Mouse (Mus musculus) heart, postnatal 0 days (tissue): ENCODE measurements around the gene Slc22a5. TPM values are rescaled to one million over a fixed set of nuclear protein-coding genes. Genes with fewer than 3 reads are reported as not detected.

Experiments used
- ATAC-seq: fragments of 200-750 bp; cut with Nextera tagmentation; 2 replicates; pipeline ENCODE4 v1.8.0; 2017; ENCODE audit warnings: low read depth, moderate number of reproducible peaks, moderate library complexity; ENCODE audit not compliant: insufficient read depth
- DNase-seq: peaks from one replicate; pipeline ENCODE4 v3.0.0-alpha.2; 2016; ENCODE audit warnings: low spot score
- H3K27ac ChIP-seq: fragments of 300-500 bp; sonication (generic); 2 replicates; pipeline ENCODE4 v1.5.1; 2014; ENCODE audit warnings: low read depth, mild to moderate bottlenecking
- H3K27me3 ChIP-seq: fragments of 300-500 bp; sonication (generic); 2 replicates; pipeline ENCODE4 v1.6.1; 2014; ENCODE audit warnings: low read length, mixed read lengths; ENCODE audit not compliant: control insufficient read depth, insufficient read depth
- H3K36me3 ChIP-seq: fragments of 300-500 bp; sonication (generic); replicated peaks from 2 replicates; pipeline ENCODE4 v1.6.1; 2014; ENCODE audit warnings: low read length, mixed read lengths; ENCODE audit not compliant: control insufficient read depth, insufficient read depth
- H3K4me1 ChIP-seq: fragments of 300-500 bp; sonication (generic); 2 replicates; pipeline ENCODE4 v1.6.1; 2014; ENCODE audit warnings: antibody characterized with exemption; ENCODE audit not compliant: control insufficient read depth, insufficient read depth
- H3K4me2 ChIP-seq: fragments of 300-500 bp; sonication (generic); 2 replicates; pipeline ENCODE4 v1.6.1; 2014; ENCODE audit warnings: low read depth, mild to moderate bottlenecking, low read length, moderate library complexity
- H3K4me3 ChIP-seq: fragments of 300-500 bp; sonication (generic); 2 replicates; pipeline ENCODE4 v1.5.1; 2014; ENCODE audit warnings: low read depth, low read length
- H3K9ac ChIP-seq: fragments of 300-500 bp; sonication (generic); replicated peaks from 2 replicates; pipeline ENCODE4 v1.6.1; 2014; ENCODE audit warnings: low read depth, low read length, mixed read lengths
- H3K9me3 ChIP-seq: fragments of 300-500 bp; sonication (generic); replicated peaks from 2 replicates; pipeline ENCODE4 v1.6.1; 2016; ENCODE audit warnings: low read length; ENCODE audit not compliant: control insufficient read depth
- CTCF ChIP-seq: IDR thresholded peaks from 2 replicates; pipeline ENCODE4 v1.5.1; 2016; ENCODE audit warnings: antibody characterized with exemption, control low read depth, low read depth
- EP300 ChIP-seq: IDR thresholded peaks from 2 replicates; pipeline ENCODE4 v1.6.1; 2016; ENCODE audit warnings: antibody characterized with exemption, low read depth
- WGBS: fragments of 180-500 bp; shearing (Covaris S2); extraction: QIAGEN DNeasy Blood & Tissue Kit; methylation state at CpG from one replicate; pipeline ENCODE4 v1.1.7; 2014; 5-methylcytosine and 5-hydroxymethylcytosine counted together
- polyA plus RNA-seq: library from polyadenylated mRNA; unstranded; fragments of >200 nt; fragmentation: Nextera tagmentation; extraction: Ambion mirVana; gene quantifications from 2 replicates; pipeline ENCODE4 v1.2.1, GENCODE M21; 2015
- total RNA-seq: library from RNA; depleted of rRNA; stranded (reverse); fragments of >200 nt; gene quantifications from 2 replicates; pipeline ENCODE4 v1.2.3, GENCODE M21; 2014; ENCODE audit warnings: low replicate concordance

Gene Slc22a5
- total and polyA plus RNA-seq, 2 experiments from 2014 or later = 14.5 to 15.6 TPM

- no peaks in the 10 kb centered on the region for H3K9me3 ChIP-seq
- WGBS = 68% methylated on average over 6 of the region's 6 CpGs
- ATAC-seq (no peak), DNase-seq (no peak)
- no peak for TF ChIP-seq EP300
- TF ChIP-seq CTCF = no peak
- H3K36me3 ChIP-seq = no peaks in the 10 kb centered on the region
- no peak overlapping the region for H3K4me3 ChIP-seq
- H3K4me1 ChIP-seq = peaks cover 12% of the 10 kb centered on the region
- H3K9ac ChIP-seq = no peak overlapping the region
- H3K27ac ChIP-seq = no peak overlapping the region
- no peaks in the 10 kb centered on the region for H3K27me3 ChIP-seq
- H3K4me2 ChIP-seq = no peak overlapping the region
Observed at GRCm38 (mm10) chr11:53839147-53839546, 52.3 kb downstream of the Slc22a5 start.

DNA sequence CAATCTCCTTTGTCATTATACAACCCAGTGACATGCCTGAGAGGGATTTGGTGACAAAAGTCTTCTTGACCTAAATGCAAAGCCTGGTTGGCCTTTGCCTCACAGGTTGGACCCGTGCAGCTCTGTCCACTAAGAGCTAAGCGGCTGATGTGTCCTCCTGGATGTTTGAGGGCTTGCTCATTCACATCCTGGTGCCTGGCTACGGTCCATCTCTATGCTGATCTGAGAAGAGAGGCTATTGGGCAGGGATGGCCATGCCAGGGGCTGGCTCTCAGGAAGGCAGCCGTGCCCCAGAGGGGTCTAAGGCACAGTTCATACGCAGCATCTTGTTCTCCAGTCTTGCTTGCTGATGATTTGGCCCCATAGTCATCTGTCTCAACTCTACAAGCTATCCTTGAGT, 53.7 kb downstream of the Slc22a5 start:
- ATAC-seq = no peak
- H3K4me3 ChIP-seq = no peak overlapping the region
- H3K9me3 ChIP-seq = no peaks in the 10 kb centered on the region
- no peak overlapping the region for H3K9ac ChIP-seq
- no peaks in the 10 kb centered on the region for H3K36me3 ChIP-seq
- whole genome bisulfite sequencing = 56% methylated on average over 5 of the region's 5 CpGs
- H3K27ac ChIP-seq = no peak overlapping the region
- no peaks in the 10 kb centered on the region for H3K27me3 ChIP-seq
- TF ChIP-seq EP300 (no peak), CTCF (no peak)
- peaks cover 7% of the 10 kb centered on the region; the same call in 1 of the 2 replicates for H3K4me1 ChIP-seq
- no peak overlapping the region for H3K4me2 ChIP-seq
- DNase-seq = no peak

GRCm38 (mm10) chr11:53835379-53836010, 56.0 kb downstream of the Slc22a5 start:
- Histone ChIP-seq H3K4me2 (no peak overlapping the region), H3K27me3 (no peaks in the 10 kb centered on the region), H3K9ac (no peak overlapping the region), H3K36me3 (no peaks in the 10 kb centered on the region), H3K4me3 (no peak overlapping the region), H3K27ac (no peak overlapping the region), H3K9me3 (no peaks in the 10 kb centered on the region), H3K4me1 (peaks cover 7% of the 10 kb centered on the region; the same call in 1 of the 2 replicates)
- TF ChIP-seq EP300 (no peak), CTCF (no peak)
- DNase-seq (no peak), ATAC-seq (no peak)
- WGBS = 74% methylated on average over 4 of the region's 4 CpGs

GRCm38 (mm10) chr11:53825409-53825808, 66.1 kb downstream of the Slc22a5 start:
- Histone ChIP-seq H3K4me1 (no peaks in the 10 kb centered on the region), H3K9ac (no peak overlapping the region), H3K27ac (no peak overlapping the region), H3K9me3 (peaks cover 5% of the 10 kb centered on the region; the same call in 1 of the 2 replicates), H3K4me3 (no peak overlapping the region), H3K27me3 (no peaks in the 10 kb centered on the region), H3K36me3 (no peaks in the 10 kb centered on the region), H3K4me2 (no peak overlapping the region)
- WGBS = 82% methylated on average over 4 of the region's 4 CpGs
- TF ChIP-seq CTCF (no peak), EP300 (no peak)
- DNase-seq (no peak), ATAC-seq (no peak)

DNA sequence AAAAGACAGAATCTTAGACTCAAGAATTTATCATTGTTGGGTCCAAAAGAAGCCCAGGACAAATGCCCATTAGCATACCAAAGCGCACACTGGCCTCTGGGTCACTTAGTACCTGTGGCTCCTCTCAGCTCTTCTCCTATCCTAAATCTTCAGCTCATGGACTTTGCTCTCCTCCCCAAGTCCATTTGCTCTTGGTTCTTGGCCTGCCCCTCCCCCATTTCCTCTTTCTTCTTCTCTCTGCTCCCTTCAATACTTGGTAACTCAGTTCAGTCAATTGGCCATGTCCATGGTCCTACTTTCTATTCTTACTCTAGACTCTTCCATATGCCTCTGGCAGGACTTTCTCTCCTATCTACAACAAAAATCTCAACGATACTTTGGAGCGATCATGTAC, 69.5 kb downstream of the Slc22a5 start:
- no peaks in the 10 kb centered on the region for H3K27me3 ChIP-seq
- 88% methylated on average over 3 of the region's 3 CpGs for WGBS
- H3K9me3 ChIP-seq = no peaks in the 10 kb centered on the region
- H3K27ac ChIP-seq = no peak overlapping the region
- DNase-seq (no peak), ATAC-seq (no peak)
- H3K4me1 ChIP-seq = 0 out of 2 replicates have a peak, but pooled peaks cover 6% of the 10 kb centered on the region
- H3K9ac ChIP-seq = no peak overlapping the region
- H3K36me3 ChIP-seq = no peaks in the 10 kb centered on the region
- TF ChIP-seq EP300 (no peak), CTCF (no peak)
- H3K4me3 ChIP-seq = no peak overlapping the region
- no peak overlapping the region for H3K4me2 ChIP-seq
